Mouse (Mus musculus) MEL (cell line): ENCODE results near the gene Irx5.

Source experiments
- CHD2 ChIP-seq: IDR thresholded peaks from 2 replicates; pipeline ENCODE4 v1.6.1; 2011; ENCODE audit warnings: low read length, improper control_type of control experiment
- CTCF ChIP-seq, 3 experiments: IDR thresholded peaks in 2 of 3; conservative IDR thresholded peaks in 1 of 3; 2 replicates each; pipeline ENCODE4 v1.5.1; 2011 to 2012; ENCODE audit warnings: low read length in 3 of 3, low read depth in 2 of 3, mild to moderate bottlenecking in 2 of 3, improper control_type of control experiment in 1 of 3, inconsistent platforms in 1 of 3, mixed read lengths in 1 of 3, moderate library complexity in 1 of 3; ENCODE audit not compliant: control insufficient read depth in 1 of 3, insufficient read depth in 1 of 3, poor library complexity in 1 of 3, severe bottlenecking in 1 of 3
- EP300 ChIP-seq, 2 experiments: IDR thresholded peaks; 2 replicates each; pipeline ENCODE4 v1.6.1; 2011; ENCODE audit warnings: improper control_type of control experiment in 2 of 2, low read length in 2 of 2, low read depth in 1 of 2, mild to moderate bottlenecking in 1 of 2
- ETS1 ChIP-seq: IDR thresholded peaks from 2 replicates; pipeline ENCODE4 v1.6.1; 2012; ENCODE audit warnings: low read depth, mild to moderate bottlenecking, inconsistent platforms, low read length, improper control_type of control experiment, moderate library complexity
- HCFC1 ChIP-seq: IDR thresholded peaks from 2 replicates; pipeline ENCODE4 v1.6.1; 2012; ENCODE audit warnings: low read depth, mild to moderate bottlenecking, inconsistent platforms, low read length, improper control_type of control experiment, moderate library complexity
- JUND ChIP-seq: IDR thresholded peaks from 2 replicates; pipeline ENCODE4 v1.6.1; 2011; ENCODE audit warnings: low read depth, mild to moderate bottlenecking, improper control_type of control experiment, low read length
- KAT2A ChIP-seq: conservative IDR thresholded peaks from 2 replicates; pipeline ENCODE4 v1.6.1; 2012; ENCODE audit warnings: low read depth, low read length, improper control_type of control experiment, inconsistent platforms
- POLR2AphosphoS5 ChIP-seq: IDR thresholded peaks from 2 replicates; pipeline ENCODE4 v1.6.1; 2012; ENCODE audit warnings: low read depth, borderline replicate concordance, mild to moderate bottlenecking, inconsistent platforms, low read length, moderate library complexity, mixed read lengths
- SMC3 ChIP-seq: IDR thresholded peaks from 2 replicates; pipeline ENCODE4 v1.6.1; 2011; ENCODE audit warnings: low read depth, low read length, improper control_type of control experiment
- TCF12 ChIP-seq: IDR thresholded peaks from 2 replicates; pipeline ENCODE4 v1.6.1; 2014; ENCODE audit warnings: low read depth, mild to moderate bottlenecking, inconsistent platforms, low read length, improper control_type of control experiment, moderate library complexity
- USF2 ChIP-seq, 2 experiments: IDR thresholded peaks; 2 replicates each; pipeline ENCODE4 v1.6.1; 2011 to 2012; ENCODE audit warnings: improper control_type of control experiment in 2 of 2, low read length in 2 of 2, borderline replicate concordance in 1 of 2, inconsistent platforms in 1 of 2, low read depth in 1 of 2, mild to moderate bottlenecking in 1 of 2; ENCODE audit not compliant: insufficient read depth in 1 of 2

GRCm38 (mm10) chr8:92329273-92329672 lies 28.2 kb upstream of the Irx5 start:
- TF ChIP-seq CTCF (IDR thresholded peaks at IDR 0.05 in 2 of 3, conservative IDR thresholded peaks at IDR 0.05 in 1 of 3; ENCODE audit: control insufficient read depth in 1 of 3, insufficient read depth in 1 of 3, low read depth in 2 of 3, low read length in 3 of 3, poor library complexity in 1 of 3, severe bottlenecking in 1 of 3) (no peak), EP300 (IDR thresholded peaks at IDR 0.05; ENCODE audit: low read depth in 1 of 2, low read length in 2 of 2) (no peak), CHD2 (no peak), JUND (no peak), POLR2AphosphoS5 (no peak), USF2 (IDR thresholded peaks at IDR 0.05; ENCODE audit: borderline replicate concordance in 1 of 2, insufficient read depth in 1 of 2, low read depth in 1 of 2, low read length in 2 of 2) (no peak), ETS1 (no peak), TCF12 (no peak), HCFC1 (no peak), KAT2A (no peak), SMC3 (no peak)
